Mouse (Mus musculus): ENCODE data around the gene Olfr98.
"Not testable (repeated sequence)": the region's sequence is repeated elsewhere in the genome, so short reads cannot be mapped to it uniquely, and the experiment has no call there.

The Olfr98 gene

GRCm38 (mm10) chr17:37263626-37264025, at the start of gene Olfr98:
Gene Olfr98 (minus strand): TSS chr17:37263749.
- no peak for DNase-seq (ENCODE audit: low read depth)

DNA sequence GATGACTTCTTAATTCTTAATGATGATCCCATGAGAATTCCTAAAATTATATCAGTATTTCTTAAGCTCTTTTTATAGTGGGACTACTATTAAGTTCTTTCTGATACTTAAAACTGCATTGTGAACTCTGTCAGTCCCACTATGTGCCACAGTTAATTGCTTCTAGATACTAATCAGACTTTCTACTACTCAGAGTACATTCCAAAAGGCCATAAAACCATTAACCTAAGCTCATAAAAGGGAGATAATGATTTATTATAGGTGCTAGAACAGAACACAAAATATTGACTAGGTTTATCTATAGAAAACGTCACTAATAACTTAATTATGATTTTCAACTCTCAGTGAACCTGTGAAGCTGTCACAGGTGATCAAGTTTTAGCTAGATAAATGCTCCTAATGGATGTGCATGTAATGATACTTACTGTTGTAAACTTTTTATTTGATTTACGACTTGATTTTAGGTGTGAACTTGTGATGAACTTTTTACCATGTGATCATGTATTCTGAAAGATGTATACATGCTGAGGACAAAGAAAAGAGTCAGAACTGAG, 46.7 kb upstream of the Olfr98 start:
- DNase-seq (ENCODE audit: low read depth) = no peak

DNA sequence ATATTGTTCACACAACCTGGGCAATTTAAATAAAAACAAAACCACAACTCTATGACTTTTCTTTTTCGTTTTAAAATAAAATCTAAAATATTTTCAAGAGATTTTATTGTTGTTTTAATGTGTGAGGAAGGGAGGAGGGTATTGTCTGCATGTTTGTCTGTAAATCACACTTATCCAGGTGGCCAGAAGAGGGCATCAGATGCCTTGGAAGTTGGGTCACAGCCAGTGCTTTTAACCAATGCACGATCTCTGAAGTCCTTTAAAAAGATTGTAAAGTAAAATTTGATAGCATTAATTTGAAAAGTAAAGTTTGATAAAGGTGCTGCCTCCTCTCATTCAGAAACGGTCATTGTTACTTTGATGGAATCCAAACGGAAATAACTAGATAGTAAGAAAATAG, 44.9 kb upstream of the Olfr98 start:
- no peak for DNase-seq (ENCODE audit: low read depth)

DNA sequence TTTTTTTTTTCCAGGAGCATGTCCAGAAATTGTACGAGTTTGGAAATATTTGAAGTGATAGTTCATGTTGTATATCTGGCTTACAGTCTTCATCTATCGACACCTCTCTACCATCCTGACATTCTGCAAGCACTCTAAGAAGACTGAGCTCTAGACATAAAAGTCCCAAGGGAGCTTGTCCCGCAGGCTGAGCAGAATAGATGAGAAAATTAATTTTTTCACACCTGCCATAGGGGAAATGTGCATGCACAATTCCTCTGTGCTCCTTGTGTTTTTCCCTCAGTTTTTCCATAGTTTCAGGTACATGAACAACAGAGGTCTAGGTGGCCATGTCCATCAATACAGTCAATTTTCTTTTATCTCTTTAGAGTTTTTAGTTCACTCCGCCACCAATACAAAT, 40.7 kb upstream of the Olfr98 start, which contains the start of gene Olfr101:
Gene Olfr101, minus strand, starts transcription at position 101 of the 400 bp plus-strand sequence.
- DNase-seq (ENCODE audit: low read depth) = no peak

- no peak for DNase-seq (ENCODE audit: low read depth)
These were observed 19.8 kb upstream of the Olfr98 start, which contains the start of gene Olfr99 for GRCm38 (mm10) chr17:37283360-37283759. Gene Olfr99 (minus strand): TSS chr17:37283460.

DNA sequence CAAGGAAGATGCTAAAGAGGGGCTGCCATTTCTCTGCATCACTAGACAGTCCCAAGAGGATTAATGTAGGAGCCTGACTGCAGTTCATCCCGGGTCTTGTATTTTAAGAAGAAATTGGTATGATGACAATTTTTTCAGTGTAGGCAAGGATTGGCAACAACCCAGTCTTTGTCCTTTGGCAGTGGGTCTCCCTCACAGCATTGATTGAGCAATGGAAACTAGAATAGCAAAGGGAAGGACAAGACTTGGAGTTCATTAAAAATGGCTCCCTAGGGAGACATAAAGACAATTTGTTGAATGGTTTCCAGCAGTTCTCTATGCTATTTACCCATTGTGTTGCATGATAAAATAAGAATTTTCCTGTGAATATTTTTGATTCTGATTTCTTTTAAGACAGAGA, 16.8 kb upstream of the Olfr98 start:
- DNase-seq (ENCODE audit: low read depth) = no peak

- DNase-seq (ENCODE audit: low read depth) = no peak
These were observed 13.0 kb upstream of the Olfr98 start for GRCm38 (mm10) chr17:37276573-37276972.

DNA sequence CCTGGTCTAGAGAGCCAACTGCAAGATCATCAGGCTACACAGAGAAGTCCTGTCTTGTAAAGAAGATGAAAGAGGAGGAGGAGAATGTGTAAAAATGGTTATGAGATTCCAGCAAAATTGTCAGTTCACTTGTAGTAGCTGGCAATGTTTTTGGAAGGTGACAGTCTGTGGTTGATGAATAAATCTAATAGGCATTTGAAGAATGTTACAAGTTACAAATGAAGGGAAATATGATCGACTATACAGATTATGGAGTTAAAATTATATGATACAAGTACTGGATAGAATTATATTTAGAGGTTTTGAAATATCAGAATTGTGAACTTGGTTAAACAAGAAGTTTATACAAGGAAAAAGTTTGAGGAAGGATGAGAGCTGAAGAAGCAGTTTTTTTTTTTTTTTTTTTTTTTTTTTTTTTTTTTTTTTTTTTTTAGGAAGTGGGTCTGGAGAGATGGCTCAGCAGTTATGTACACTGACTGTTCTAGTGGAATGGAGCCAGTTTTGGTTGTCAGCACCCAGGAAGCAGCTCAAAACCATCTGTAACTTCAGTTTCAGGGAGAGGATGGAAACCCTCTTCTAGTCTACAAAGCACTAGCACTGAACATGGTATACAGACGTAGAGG, 12.2 kb upstream of the Olfr98 start:
- DNase-seq (ENCODE audit: low read depth) = no peak

GRCm38 (mm10) chr17:37270702-37271092, 7.1 kb upstream of the Olfr98 start:
- DNase-seq (ENCODE audit: low read depth) = no peak

DNA sequence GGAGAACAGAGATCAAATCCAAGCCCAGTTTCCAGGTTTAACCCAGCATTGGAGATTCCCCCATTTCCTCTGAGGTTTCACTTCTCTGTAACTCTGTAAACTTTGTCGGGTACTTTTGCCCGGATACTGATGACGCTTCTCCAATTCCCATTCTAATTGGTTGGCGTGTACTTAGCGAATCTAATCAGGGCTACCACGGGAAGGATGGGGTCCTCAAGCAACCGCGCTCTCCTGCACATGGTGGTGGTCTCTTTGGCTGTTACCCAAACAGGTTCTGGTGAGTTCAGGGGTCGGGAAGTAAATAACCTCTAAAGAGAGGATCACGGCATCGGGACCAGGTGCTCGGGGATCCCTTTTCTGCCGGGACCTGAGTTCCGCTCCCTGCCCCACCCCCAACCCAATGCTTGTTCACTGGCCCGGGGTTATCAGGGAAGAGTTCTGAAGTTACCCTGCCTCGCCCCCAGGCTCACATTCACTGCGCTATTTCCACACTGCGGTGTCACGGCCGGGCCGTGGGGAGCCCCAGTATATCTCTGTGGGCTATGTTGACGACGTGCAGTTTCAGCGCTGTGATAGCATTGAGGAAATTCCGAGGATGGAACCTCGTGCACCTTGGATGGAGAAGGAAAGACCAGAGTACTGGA, 6.6 kb upstream of the Olfr98 start, which contains the start of gene H2-M3:
Gene H2-M3, plus strand, starts transcription at position 163 of the 644 bp plus-strand sequence.
- DNase-seq (ENCODE audit: low read depth) = peak; percentile 80

- DNase-seq (ENCODE audit: low read depth) = no peak
These were observed 13.0 kb downstream of the Olfr98 start for GRCm38 (mm10) chr17:37250544-37250943.

DNA sequence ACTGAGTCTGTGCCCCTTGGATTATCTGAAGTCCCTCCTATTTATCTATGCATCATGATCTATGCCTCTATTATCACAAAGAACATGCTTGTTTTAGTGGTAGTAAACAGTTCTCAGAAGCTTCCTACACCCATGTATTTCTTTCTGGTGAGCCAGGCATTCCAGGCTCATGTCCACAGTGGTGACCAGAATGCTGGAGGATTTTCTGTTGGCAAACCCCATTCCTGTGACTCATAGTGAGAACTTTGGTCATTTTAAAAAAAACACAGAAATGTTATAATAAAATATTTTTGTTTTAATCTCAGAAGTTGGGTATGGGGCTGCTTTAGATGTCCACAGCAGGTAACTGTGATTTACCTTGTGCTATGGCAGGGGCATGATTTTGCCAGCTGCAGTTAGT, 14.1 kb downstream of the Olfr98 start:
- no peak for DNase-seq (ENCODE audit: low read depth)

DNA sequence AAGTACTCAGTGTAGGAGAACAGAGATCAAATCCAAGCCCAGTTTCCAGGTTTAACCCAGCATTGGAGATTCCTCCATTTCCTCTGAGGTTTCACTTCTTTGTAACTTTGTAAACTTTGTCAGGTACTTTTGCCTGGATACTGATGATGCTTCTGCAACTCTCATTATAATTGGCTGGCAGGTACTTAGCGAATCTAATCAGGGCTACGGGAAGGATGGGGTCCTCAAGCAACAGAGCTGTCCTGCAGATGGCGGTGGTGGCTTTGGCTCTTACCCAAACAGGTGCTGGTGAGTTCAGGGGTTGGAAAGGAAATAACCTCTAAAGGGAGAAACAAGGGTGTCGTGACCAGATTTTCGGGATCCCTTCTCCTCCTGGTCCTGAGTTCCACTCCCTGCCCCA, 16.8 kb downstream of the Olfr98 start:
- peak; percentile 27 for DNase-seq (ENCODE audit: low read depth)

DNA sequence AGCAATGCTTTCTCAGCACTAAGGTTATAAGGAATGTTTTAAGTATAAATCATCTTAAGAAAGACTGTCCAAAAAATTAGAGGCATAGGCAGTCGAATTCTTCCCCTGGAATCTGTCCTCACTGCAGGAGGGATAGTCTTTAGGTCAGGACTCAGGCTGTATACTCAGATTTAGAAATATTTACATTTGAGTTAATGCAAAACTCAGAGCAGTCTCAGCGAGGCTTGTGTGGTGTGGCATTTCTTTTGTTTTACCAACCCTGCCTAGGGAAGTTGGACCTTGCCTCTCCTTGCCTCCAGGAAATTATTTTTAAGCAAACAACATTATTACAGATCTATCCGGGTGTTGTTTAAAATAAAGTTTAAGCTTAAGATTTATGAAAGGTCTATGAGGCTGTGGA, 21.4 kb downstream of the Olfr98 start:
- DNase-seq (ENCODE audit: low read depth) = no peak

GRCm38 (mm10) chr17:37237230-37237629, 26.3 kb downstream of the Olfr98 start, which contains the start of gene Olfr97:
Gene Olfr97 (minus strand): TSS chr17:37237330.
- DNase-seq (ENCODE audit: low read depth) = not testable (repeated sequence)

DNA sequence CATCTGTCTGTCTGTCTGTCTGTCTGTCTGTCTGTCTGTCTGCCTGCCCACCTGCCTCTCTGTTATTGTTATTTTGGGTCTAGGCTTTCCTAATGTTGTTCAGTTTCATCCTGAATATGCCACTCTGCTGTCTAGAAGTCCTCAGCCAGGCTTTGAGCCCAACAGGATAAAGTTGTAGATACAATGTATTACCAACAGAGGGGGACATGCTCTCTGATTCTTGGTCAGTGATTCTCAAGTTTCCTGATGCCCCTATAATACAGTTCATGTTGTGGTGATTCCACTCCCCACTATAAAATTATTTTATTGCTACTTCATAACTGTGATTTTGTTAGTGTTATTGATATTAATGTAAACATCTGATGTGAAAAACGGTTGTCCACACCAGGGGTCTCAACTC, 41.7 kb downstream of the Olfr98 start:
- no peak for DNase-seq (ENCODE audit: low read depth)

DNA sequence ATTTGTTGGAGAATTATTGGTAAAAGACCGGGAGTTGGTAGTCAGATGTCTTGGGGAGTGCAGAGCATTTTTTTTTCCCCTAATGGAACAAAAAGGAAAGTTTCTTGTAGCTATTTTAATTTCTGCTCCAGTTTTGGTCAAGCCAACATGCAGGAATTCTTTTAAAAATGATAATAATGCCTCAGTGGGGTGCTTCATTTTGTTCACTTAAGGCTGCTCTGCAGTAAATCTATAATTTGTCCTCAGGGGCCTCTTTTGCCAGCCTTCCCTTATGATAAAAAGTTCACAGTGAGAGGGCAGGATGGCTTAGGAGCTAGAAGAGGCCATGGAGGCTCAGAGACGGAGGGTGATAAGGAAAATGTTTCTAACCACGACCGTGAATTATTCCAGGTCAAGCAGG, 43.7 kb downstream of the Olfr98 start, which contains the start of gene Olfr96:
Gene Olfr96, plus strand, starts transcription at position 301 of the 400 bp plus-strand sequence.
- DNase-seq (ENCODE audit: low read depth) = no peak

DNA sequence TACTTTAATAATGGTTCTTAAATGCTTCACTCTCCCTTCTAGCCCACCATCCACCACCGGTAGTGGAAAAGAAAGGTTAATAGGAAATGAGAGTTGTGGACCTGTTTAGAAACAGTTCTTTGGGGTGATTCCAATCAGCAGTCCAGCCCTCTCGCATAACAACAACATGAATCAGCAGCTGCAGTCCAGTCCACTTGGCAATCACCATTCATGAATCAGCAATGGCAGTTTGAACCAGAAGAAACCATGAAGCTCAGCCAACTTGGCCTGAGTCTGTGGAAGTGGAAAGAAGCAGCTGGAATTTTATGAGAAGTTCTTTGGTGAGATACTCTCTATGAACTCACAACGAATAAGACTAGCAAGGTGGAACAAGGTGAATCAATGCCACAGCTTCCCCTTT, 45.1 kb downstream of the Olfr98 start:
- DNase-seq (ENCODE audit: low read depth) = peak; percentile 69

GRCm38 (mm10) chr17:37213018-37213417, 50.5 kb downstream of the Olfr98 start, which contains the start of gene Olfr95:
Gene Olfr95 (minus strand): TSS chr17:37213118.
- DNase-seq (ENCODE audit: low read depth) = no peak
